ENCODE assay signal across 8 mouse cellular contexts in genomic region chr7:101933300-101933699, GRCm38 (mm10). TPM values are rescaled to one million over a fixed set of nuclear protein-coding genes. Genes with fewer than 3 reads are reported as not detected.
DNase-seq lines count a peak whose midpoint lies in the region; ATAC-seq and TF ChIP-seq lines count a peak whose summit lies in the region.

No protein-coding gene starts in this region.

- H3K9ac ChIP-seq in kidney, postnatal 0 days (ENCODE audit: low read depth, low read length): peak overlapping the region; percentile 56

- H3K4me2 ChIP-seq in kidney, postnatal 0 days (ENCODE audit: low read length): peak overlapping the region; percentile 76

- no peak for TF ChIP-seq POLR2A in lung, adult 2 months (IDR thresholded peaks at IDR 0.05; ENCODE audit: borderline replicate concordance, extremely low read depth, low read depth, low read length)

- no peaks in the 10 kb centered on the region for H3K9me3 ChIP-seq in kidney, postnatal 0 days (replicated peaks; ENCODE audit: low read length)
- no peaks in the 10 kb centered on the region for H3K9me3 ChIP-seq in midbrain, embryonic 10.5 days (replicated peaks)

- H3K4me3 ChIP-seq in lung, adult 2 months (replicated peaks; ENCODE audit: extremely low read depth, low read depth, low read length): peak overlapping the region; percentile 87
- peak overlapping the region; percentile 63 for H3K4me3 ChIP-seq in kidney, postnatal 0 days (replicated peaks; ENCODE audit: low read depth, low read length)
- peak overlapping the region; percentile 92 for H3K4me3 ChIP-seq in midbrain, embryonic 10.5 days

- TF ChIP-seq CTCF in lung, adult 2 months (IDR thresholded peaks at IDR 0.05; ENCODE audit: insufficient read depth, low read length): no peak
- no peak for TF ChIP-seq CTCF in kidney, postnatal 0 days (IDR thresholded peaks at IDR 0.05; ENCODE audit: low read depth)

- WGBS in lung, adult 2 months: 2% methylated on average over 15 of the region's 15 CpGs
- WGBS in kidney, postnatal 0 days: 2% methylated on average over 15 of the region's 15 CpGs
- WGBS in midbrain, embryonic 10.5 days: 11% methylated on average over 15 of the region's 15 CpGs

- no peaks in the 10 kb centered on the region; the same call in 1 of the 2 replicates for H3K4me1 ChIP-seq in lung, adult 2 months (ENCODE audit: control insufficient read depth, insufficient read depth, low read length)
- no peaks in the 10 kb centered on the region; the same call in 1 of the 2 replicates for H3K4me1 ChIP-seq in kidney, postnatal 0 days (replicated peaks; ENCODE audit: insufficient read depth, low read length)
- peaks cover 31% of the 10 kb centered on the region for H3K4me1 ChIP-seq in midbrain, embryonic 10.5 days

- DNase-seq in lung, adult 2 months: no peak
- DNase-seq in lung, adult 18-20 months: no peak
- DNase-seq in ZHBTc4 (ENCODE audit: low read depth, low spot score): peak; percentile 51
- DNase-seq in kidney, postnatal 0 days (ENCODE audit: low spot score): peak; percentile 39
- DNase-seq in midbrain, embryonic 10.5 days (ENCODE audit: low spot score): no peak
- no peak for DNase-seq in urinary bladder, postnatal 10 days (ENCODE audit: low spot score)

- H3K27me3 ChIP-seq in kidney, postnatal 0 days (ENCODE audit: insufficient read depth, low read length): no peaks in the 10 kb centered on the region
- H3K27me3 ChIP-seq in midbrain, embryonic 10.5 days (ENCODE audit: low read depth, poor library complexity, severe bottlenecking): no peaks in the 10 kb centered on the region

- H3K36me3 ChIP-seq in kidney, postnatal 0 days (ENCODE audit: insufficient read depth, low read length): no peaks in the 10 kb centered on the region
- H3K36me3 ChIP-seq in midbrain, embryonic 10.5 days: peaks cover 10% of the 10 kb centered on the region

- H3K27ac ChIP-seq in kidney, postnatal 0 days: peak overlapping the region; percentile 75
- H3K27ac ChIP-seq in midbrain, embryonic 10.5 days (replicated peaks): peak overlapping the region; percentile 94

- ATAC-seq in erythroid progenitor cell, adult 5-6 weeks (replicated peaks; ENCODE audit: low FRiP score, poor library complexity, severe bottlenecking): peak; percentile 63
- peak; percentile 37; the same call in 1 of the 2 replicates for ATAC-seq in kidney, postnatal 0 days (replicated peaks; ENCODE audit: low FRiP score, low read depth)
- no peak for ATAC-seq in activated CD4-positive, CD25-positive, alpha-beta regulatory T cell, adult 4 months

RNA-seq across cellular contexts. Expression of gene Lrrc51, which starts 0.4 kb away (rescaled TPM):
- 28.9 and 36.5 TPM in 2 replicates for polyA plus RNA-seq in lung, adult 2 months (2012; rRNA removed)
- total RNA-seq in erythroid progenitor cell, adult 5-6 weeks (2015; ENCODE audit: low replicate concordance): 6.1 TPM in 1 of 2 replicates, not detected in the other
- 4.6 TPM in 1 of 2 replicates, not detected in the other for total RNA-seq in erythroid progenitor cell, adult 5-6 weeks (2017; ENCODE audit: low replicate concordance)
- 9.6 and 11.4 TPM in 2 replicates for polyA plus RNA-seq in kidney, postnatal 0 days (2015; fragmentation: Nextera tagmentation; extraction: Ambion mirVana)
- polyA plus RNA-seq in midbrain, embryonic 10.5 days (2016; fragmentation: Nextera tagmentation; extraction: Ambion mirVana): 10.6 and 12.7 TPM in 2 replicates
- 1 to 10 TPM; 1.8 to 2.0 TPM for polyA plus RNA-seq in activated CD4-positive, CD25-positive, alpha-beta regulatory T cell, adult 4 months (2017; shearing (Covaris generic))

RNA-seq across cellular contexts. Expression of gene Numa1, which starts 0.6 kb away (rescaled TPM):
- 80.1 and 93.4 TPM in 2 replicates for polyA plus RNA-seq in lung, adult 2 months (2012; rRNA removed)
- total RNA-seq in erythroid progenitor cell, adult 5-6 weeks (2015; ENCODE audit: low replicate concordance): 177 and 218 TPM in 2 replicates
- total RNA-seq in erythroid progenitor cell, adult 5-6 weeks (2017; ENCODE audit: low replicate concordance): 324 and 405 TPM in 2 replicates
- 41.7 and 45.9 TPM in 2 replicates for polyA plus RNA-seq in kidney, postnatal 0 days (2015; fragmentation: Nextera tagmentation; extraction: Ambion mirVana)
- 76.9 and 91.8 TPM in 2 replicates for polyA plus RNA-seq in midbrain, embryonic 10.5 days (2016; fragmentation: Nextera tagmentation; extraction: Ambion mirVana)
- polyA plus RNA-seq in activated CD4-positive, CD25-positive, alpha-beta regulatory T cell, adult 4 months (2017; shearing (Covaris generic)): 10 to 100 TPM; 59.1 to 76.8 TPM

RNA-seq across cellular contexts. Expression of gene Tomt, which starts 27.1 kb away (rescaled TPM):
- polyA plus RNA-seq in lung, adult 2 months (2012; rRNA removed): 0.06 TPM in 1 of 2 replicates, not detected in the other
- total RNA-seq in erythroid progenitor cell, adult 5-6 weeks (2015; ENCODE audit: low replicate concordance): not detected in 2 replicates
- total RNA-seq in erythroid progenitor cell, adult 5-6 weeks (2017; ENCODE audit: low replicate concordance): not detected in 2 replicates
- polyA plus RNA-seq in kidney, postnatal 0 days (2015; fragmentation: Nextera tagmentation; extraction: Ambion mirVana): 0.13 and 0.34 TPM in 2 replicates
- polyA plus RNA-seq in midbrain, embryonic 10.5 days (2016; fragmentation: Nextera tagmentation; extraction: Ambion mirVana): 0.37 and 0.87 TPM in 2 replicates
- polyA plus RNA-seq in activated CD4-positive, CD25-positive, alpha-beta regulatory T cell, adult 4 months (2017; shearing (Covaris generic)): under 1 TPM in 1 of 2 experiments, not detected in 1; 0.46 TPM

RNA-seq across cellular contexts. Expression of gene Lamtor1, which starts 27.6 kb away (rescaled TPM):
- 171 and 205 TPM in 2 replicates for polyA plus RNA-seq in lung, adult 2 months (2012; rRNA removed)
- total RNA-seq in erythroid progenitor cell, adult 5-6 weeks (2015; ENCODE audit: low replicate concordance): 26.8 and 44.7 TPM in 2 replicates
- 19.9 and 28.5 TPM in 2 replicates for total RNA-seq in erythroid progenitor cell, adult 5-6 weeks (2017; ENCODE audit: low replicate concordance)
- 164 and 165 TPM in 2 replicates for polyA plus RNA-seq in kidney, postnatal 0 days (2015; fragmentation: Nextera tagmentation; extraction: Ambion mirVana)
- polyA plus RNA-seq in midbrain, embryonic 10.5 days (2016; fragmentation: Nextera tagmentation; extraction: Ambion mirVana): 164 and 166 TPM in 2 replicates
- polyA plus RNA-seq in activated CD4-positive, CD25-positive, alpha-beta regulatory T cell, adult 4 months (2017; shearing (Covaris generic)): 100 to 1,000 TPM; 127 to 131 TPM

Comparison
In these comparisons a context has a peak if more than half of its experiments do, and no peak if none do; other contexts are left out.
1. DNase-seq: peak in ZHBTc4 (single experiment) and kidney, postnatal 0 days (single experiment); none in lung, adult 2 months (single experiment), lung, adult 18-20 months (0 of 2), midbrain, embryonic 10.5 days (single experiment) and urinary bladder, postnatal 10 days (single experiment).
2. Peak in every context shown above with its lines, with median percentiles within 50 percentile points of each other: H3K4me3 ChIP-seq.